Mouse (Mus musculus): ENCODE data around the gene Elf2.

DNA sequence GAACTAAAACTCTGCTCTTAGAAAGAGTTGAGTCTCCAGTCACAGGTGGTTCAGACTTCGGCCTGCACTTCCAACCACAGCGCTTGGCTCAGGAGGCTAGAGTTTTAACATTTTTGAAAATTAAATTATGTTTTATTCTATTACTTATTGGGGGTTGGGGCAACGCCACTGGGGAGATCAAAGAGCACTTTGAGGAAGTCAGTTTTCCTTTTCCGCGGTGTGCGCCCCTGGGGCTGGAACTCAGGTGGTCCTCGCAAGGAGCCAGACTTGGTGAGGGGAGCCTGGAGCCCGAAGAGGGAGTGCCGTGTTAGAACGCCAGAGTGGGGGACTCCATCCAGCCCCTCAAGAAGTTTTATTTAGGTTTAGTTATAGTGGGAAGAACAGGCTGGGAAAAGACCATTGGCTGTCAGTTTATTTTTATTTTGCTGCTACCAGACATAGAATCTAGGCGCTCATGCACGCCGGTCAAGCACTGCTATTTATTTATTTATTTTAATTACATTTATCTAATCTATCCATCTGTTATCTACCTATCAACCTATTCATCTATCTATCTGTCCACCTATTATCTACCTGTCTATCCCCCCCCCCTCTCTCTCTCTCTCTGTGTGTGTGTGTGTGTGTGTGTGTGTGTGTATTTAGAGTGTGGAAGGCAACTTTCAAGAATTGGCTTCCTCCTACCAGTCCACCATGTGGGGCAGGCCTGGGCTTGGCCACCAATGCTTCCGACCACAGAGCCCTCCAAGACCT, 19.3 kb upstream of the Elf2 start:
- no peak for TF ChIP-seq POLR2A (IDR thresholded peaks at IDR 0.05; ENCODE audit: low read depth, low read length)
- no peak for TF ChIP-seq CTCF (IDR thresholded peaks at IDR 0.05; ENCODE audit: extremely low read depth, insufficient read length, insufficient replicate concordance, low read depth, low read length)
